Comparison of ENCODE assay signal across 21 mouse cellular contexts in the genomic region with DNA sequence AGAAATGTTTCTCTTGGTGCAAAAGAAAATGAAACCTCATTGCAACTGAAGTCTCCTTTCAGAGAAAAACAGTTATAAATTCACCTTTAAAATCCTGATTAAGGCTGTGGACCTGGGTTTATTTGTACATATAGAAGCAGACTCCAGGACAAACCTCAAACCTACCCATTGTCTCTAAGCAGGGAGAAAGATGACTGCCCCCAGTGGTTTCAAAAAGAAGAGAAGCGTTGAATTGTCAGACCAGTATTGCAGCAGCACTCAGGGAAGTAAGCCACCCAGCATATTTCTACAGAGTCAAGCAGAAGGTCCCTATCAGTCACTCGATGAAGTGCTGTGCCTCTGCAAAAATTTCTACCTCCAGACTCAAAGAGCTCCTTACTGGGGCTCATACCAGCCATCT.
DNase-seq lines count a peak whose midpoint lies in the region; ATAC-seq and TF ChIP-seq lines count a peak whose summit lies in the region.
"Had no signal": no experiment of that assay in that cellular context is flagged by ENCODE, and none has a peak within 500 bp of the region (broad histone marks: within the 10 kb centered on the region; RNA-seq: fewer than 3 reads in every experiment).

No protein-coding gene starts in this region.

- intact Hi-C loops in left cerebral cortex, adult 2 months (cut with DNase I), result no loop called here

- no peak overlapping the region for H3K9ac ChIP-seq in heart, postnatal 0 days (replicated peaks; ENCODE audit: low read depth, low read length)
- no peak overlapping the region for H3K9ac ChIP-seq in heart, embryonic 12.5 days
- H3K9ac ChIP-seq in CH12.LX (ENCODE audit: insufficient read depth, low read depth), result no peak overlapping the region
- H3K9ac ChIP-seq: embryonic facial prominence, embryonic 15.5 days; heart, embryonic 13.5 days; hindbrain, embryonic 14.5 days had no signal

- 0 out of 2 replicates have a peak, but pooled peaks cover 3% of the 10 kb centered on the region for H3K4me1 ChIP-seq in heart, postnatal 0 days (ENCODE audit: control insufficient read depth, insufficient read depth)
- H3K4me1 ChIP-seq in heart, embryonic 12.5 days (replicated peaks), result peaks cover 9% of the 10 kb centered on the region
- no peaks in the 10 kb centered on the region for H3K4me1 ChIP-seq in CH12.LX (ENCODE audit: control insufficient read depth in 1 of 2, insufficient read depth in 2 of 2)
- H3K4me1 ChIP-seq: embryonic facial prominence, embryonic 15.5 days; forebrain, embryonic 10.5 days had no signal

- in situ Hi-C loops in CH12.LX (cut with MboI; ENCODE audit: low pct_ligation_motif_present, low pct_unique_long_range_greater_than_20kb, low sequenced_read_pairs), result no loop called here

- H3K4me2 ChIP-seq in heart, postnatal 0 days (ENCODE audit: low read depth, low read length), result no peak overlapping the region
- H3K4me2 ChIP-seq in heart, embryonic 12.5 days, result no peak overlapping the region
- H3K4me2 ChIP-seq in CH12.LX (ENCODE audit: insufficient read depth, low read depth, poor library complexity, severe bottlenecking), result no peak overlapping the region
- H3K4me2 ChIP-seq: embryonic facial prominence, embryonic 15.5 days; heart, embryonic 13.5 days; hindbrain, embryonic 14.5 days had no signal

- TF ChIP-seq RAD21 in CH12.LX (IDR thresholded peaks at IDR 0.05; ENCODE audit: low read depth, low read length), result peak; percentile 3; the same call in 1 of the 2 replicates

- no peak for ATAC-seq in heart, postnatal 0 days (ENCODE audit: insufficient read depth, low read depth)
- ATAC-seq in heart, embryonic 12.5 days (ENCODE audit: insufficient number of reproducible peaks, low FRiP score), result no peak
- ATAC-seq: forebrain, embryonic 16.5 days had no signal

- 0 out of 2 replicates have a peak, but pooled peaks have one; percentile 3 for TF ChIP-seq CTCF in heart, postnatal 0 days (IDR thresholded peaks at IDR 0.05; ENCODE audit: low read depth)
- peak; percentile 23 for TF ChIP-seq CTCF in left cerebral cortex, adult 2 months (IDR thresholded peaks at IDR 0.05)
- peak in 1 of 2 experiments; percentile 31; a peak in 2 of 4 replicates for TF ChIP-seq CTCF in CH12.LX (conservative IDR thresholded peaks at IDR 0.05 in 1 of 2, IDR thresholded peaks at IDR 0.05 in 1 of 2; ENCODE audit: low read depth in 2 of 2, low read length in 2 of 2)
- TF ChIP-seq CTCF in brain, embryonic 14.5 days (IDR thresholded peaks at IDR 0.05; ENCODE audit: borderline replicate concordance, extremely low read depth, insufficient read depth, insufficient read length), result 0 out of 2 replicates have a peak, but pooled peaks have one; percentile 3

- TF ChIP-seq POLR2A in CH12.LX (IDR thresholded peaks at IDR 0.05; ENCODE audit: low read depth, low read length), result no peak
- TF ChIP-seq POLR2A in brain, embryonic 14.5 days (IDR thresholded peaks at IDR 0.05; ENCODE audit: borderline replicate concordance, extremely low read depth, insufficient read depth, insufficient read length, poor library complexity, severe bottlenecking), result no peak

- H3K27me3 ChIP-seq in heart, postnatal 0 days (ENCODE audit: control insufficient read depth, insufficient read depth, low read length), result no peaks in the 10 kb centered on the region
- H3K27me3 ChIP-seq in heart, embryonic 12.5 days (replicated peaks), result no peaks in the 10 kb centered on the region
- H3K27me3 ChIP-seq in CH12.LX (replicated peaks), result no peaks in the 10 kb centered on the region
- H3K27me3 ChIP-seq: embryonic facial prominence, embryonic 15.5 days; heart, embryonic 13.5 days had no signal

- TF ChIP-seq EP300 in heart, postnatal 0 days (IDR thresholded peaks at IDR 0.05; ENCODE audit: low read depth), result no peak
- TF ChIP-seq EP300 in CH12.LX (IDR thresholded peaks at IDR 0.05; ENCODE audit: low read length), result no peak

- no peak for DNase-seq in heart, postnatal 0 days (ENCODE audit: low spot score)
- no peak for DNase-seq in left cerebral cortex, adult 2 months (ENCODE audit: extremely low spot score in 1 of 2, low spot score in 2 of 2)
- no peak for DNase-seq in left cerebral cortex, adult 18-20 months (ENCODE audit: low spot score in 2 of 2)
- DNase-seq in CH12.LX (ENCODE audit: extremely low read depth), result peak; percentile 8
- DNase-seq in brain, embryonic 14.5 days (ENCODE audit: low read depth), result no peak
- no peak for DNase-seq in thymus, postnatal 14 days
- DNase-seq: adrenal gland, adult 8-10 months; adrenal gland, postnatal 36 days; cerebellum, adult 11 months; cerebellum, adult 8-10 months; cerebellum, postnatal 14 days; embryo, embryonic 11 days; gastrocnemius, postnatal 10 days; heart, postnatal 10 days had no signal

- H3K79me2 ChIP-seq in CH12.LX (replicated peaks; ENCODE audit: control insufficient read depth, extremely low read depth, insufficient read depth, poor library complexity, severe bottlenecking), result no peaks in the 10 kb centered on the region

- dilution Hi-C loops in CH12.LX (cut with MboI; ENCODE audit: extremely low pct_ligation_motif_present, extremely low pct_unique_long_range_greater_than_20kb, low sequenced_read_pairs), result no loop called here

- H3K4me3 ChIP-seq in heart, postnatal 0 days (ENCODE audit: low read depth, low read length), result no peak overlapping the region
- H3K4me3 ChIP-seq in heart, embryonic 12.5 days, result no peak overlapping the region
- H3K4me3 ChIP-seq in left cerebral cortex, adult 2 months, result no peak overlapping the region
- no peak overlapping the region for H3K4me3 ChIP-seq in CH12.LX (replicated peaks in 1 of 3; ENCODE audit: low read depth in 2 of 3, low read length in 2 of 3, poor library complexity in 1 of 3)
- H3K4me3 ChIP-seq: embryonic facial prominence, embryonic 15.5 days; erythroblast, embryonic 14.5 days; forebrain, embryonic 10.5 days; heart, embryonic 13.5 days had no signal

- H3K27ac ChIP-seq in heart, postnatal 0 days (ENCODE audit: low read depth), result no peak overlapping the region
- H3K27ac ChIP-seq in heart, embryonic 12.5 days (ENCODE audit: poor library complexity, severe bottlenecking), result no peak overlapping the region
- no peak overlapping the region for H3K27ac ChIP-seq in left cerebral cortex, adult 2 months
- H3K27ac ChIP-seq in CH12.LX (ENCODE audit: insufficient read depth, low read depth), result no peak overlapping the region
- H3K27ac ChIP-seq: embryonic facial prominence, embryonic 15.5 days; forebrain, embryonic 10.5 days; heart, embryonic 13.5 days; hindbrain, embryonic 14.5 days had no signal

- WGBS in heart, postnatal 0 days, result 39% methylated on average over 2 of the region's 2 CpGs
- 44% methylated on average over 2 of the region's 2 CpGs for WGBS in heart, embryonic 12.5 days

- H3K9me3 ChIP-seq in heart, postnatal 0 days (replicated peaks; ENCODE audit: control insufficient read depth, low read length), result no peaks in the 10 kb centered on the region
- no peaks in the 10 kb centered on the region for H3K9me3 ChIP-seq in heart, embryonic 12.5 days (replicated peaks)
- no peaks in the 10 kb centered on the region for H3K9me3 ChIP-seq in CH12.LX (replicated peaks; ENCODE audit: low read length)
- H3K9me3 ChIP-seq: embryonic facial prominence, embryonic 15.5 days; forebrain, embryonic 10.5 days; heart, embryonic 13.5 days had no signal

- H3K36me3 ChIP-seq in heart, postnatal 0 days (replicated peaks; ENCODE audit: control insufficient read depth, insufficient read depth, low read length), result no peaks in the 10 kb centered on the region
- H3K36me3 ChIP-seq in heart, embryonic 12.5 days, result no peaks in the 10 kb centered on the region
- no peaks in the 10 kb centered on the region for H3K36me3 ChIP-seq in CH12.LX (replicated peaks in 1 of 2; ENCODE audit: control insufficient read depth in 1 of 2, insufficient read depth in 1 of 2, low read length in 1 of 2)
- H3K36me3 ChIP-seq: embryonic facial prominence, embryonic 15.5 days; forebrain, embryonic 10.5 days; heart, embryonic 13.5 days had no signal

TF ChIP-seq in CH12.LX, 34 proteins besides CTCF, POLR2A, EP300 and RAD21:
- TF ChIP-seq MXI1 (IDR thresholded peaks at IDR 0.05; ENCODE audit: low read depth, low read length), result no peak
- no peak for TF ChIP-seq HCFC1 (IDR thresholded peaks at IDR 0.05; ENCODE audit: low read depth, low read length)
- no peak for TF ChIP-seq KAT2A (IDR thresholded peaks at IDR 0.05; ENCODE audit: insufficient replicate concordance, low read length)
- no peak for TF ChIP-seq E2F4 (IDR thresholded peaks at IDR 0.05; ENCODE audit: insufficient replicate concordance, low read depth, low read length)
- no peak for TF ChIP-seq SIN3A (IDR thresholded peaks at IDR 0.05; ENCODE audit: low read length)
- no peak for TF ChIP-seq ZNF384 (IDR thresholded peaks at IDR 0.05; ENCODE audit: low read depth, low read length)
- no peak for TF ChIP-seq JUND (conservative IDR thresholded peaks at IDR 0.05; ENCODE audit: low read depth, low read length)
- TF ChIP-seq ZC3H11A (IDR thresholded peaks at IDR 0.05; ENCODE audit: low read depth, low read length), result no peak
- no peak for TF ChIP-seq TBP (conservative IDR thresholded peaks at IDR 0.05; ENCODE audit: low read depth, low read length)
- no peak for TF ChIP-seq MEF2A (IDR thresholded peaks at IDR 0.05; ENCODE audit: borderline replicate concordance, low read depth, low read length)
